Mouse (Mus musculus): ENCODE data around the gene Gp9.

The Gp9 gene

DNA sequence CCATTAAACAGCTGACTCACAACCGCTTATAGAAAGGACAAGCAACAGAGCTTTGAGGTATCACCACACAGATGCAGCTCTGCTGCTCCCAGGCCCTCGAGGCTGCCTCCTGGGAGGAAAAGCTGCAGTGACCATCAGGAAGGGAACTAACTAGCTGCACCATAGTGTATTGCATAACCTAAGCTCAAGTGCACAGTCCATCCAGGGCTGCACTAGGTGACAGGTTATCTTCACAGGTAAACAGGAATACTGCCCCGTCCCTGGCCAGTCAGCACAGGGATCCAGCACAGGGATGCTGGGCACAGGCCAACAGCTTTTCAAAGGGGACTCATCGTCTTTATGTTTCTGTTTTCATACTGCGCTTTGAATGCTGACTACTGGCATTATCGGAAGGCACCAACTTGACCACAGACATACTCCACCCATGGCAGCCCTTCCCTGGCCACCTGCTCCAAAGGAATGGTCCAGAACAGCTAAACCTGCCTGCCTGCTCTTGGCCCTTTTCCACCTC lies 31.8 kb downstream of the Gp9 start:
- DNase-seq (ENCODE audit: low spot score): no peak

DNA sequence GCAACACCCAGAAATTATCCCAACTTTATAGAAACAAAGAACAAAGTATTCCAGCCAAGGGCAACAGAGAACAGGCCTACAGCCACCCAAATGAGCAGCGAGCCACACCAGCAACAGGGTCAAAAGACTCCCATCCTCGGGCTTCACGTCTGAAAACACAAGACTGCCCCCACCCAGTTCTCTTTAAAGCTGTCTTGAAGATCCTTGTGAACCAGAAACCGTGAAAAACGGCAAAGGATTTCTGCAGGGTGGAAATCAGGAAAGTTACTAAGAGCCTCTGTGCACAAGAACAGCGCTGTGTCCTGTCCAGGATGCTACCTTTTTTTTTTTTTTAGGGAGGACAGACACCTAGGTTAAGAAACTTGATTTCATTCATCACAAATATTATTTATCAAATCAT lies 32.4 kb downstream of the Gp9 start:
- no peak for DNase-seq (ENCODE audit: low spot score)

DNA sequence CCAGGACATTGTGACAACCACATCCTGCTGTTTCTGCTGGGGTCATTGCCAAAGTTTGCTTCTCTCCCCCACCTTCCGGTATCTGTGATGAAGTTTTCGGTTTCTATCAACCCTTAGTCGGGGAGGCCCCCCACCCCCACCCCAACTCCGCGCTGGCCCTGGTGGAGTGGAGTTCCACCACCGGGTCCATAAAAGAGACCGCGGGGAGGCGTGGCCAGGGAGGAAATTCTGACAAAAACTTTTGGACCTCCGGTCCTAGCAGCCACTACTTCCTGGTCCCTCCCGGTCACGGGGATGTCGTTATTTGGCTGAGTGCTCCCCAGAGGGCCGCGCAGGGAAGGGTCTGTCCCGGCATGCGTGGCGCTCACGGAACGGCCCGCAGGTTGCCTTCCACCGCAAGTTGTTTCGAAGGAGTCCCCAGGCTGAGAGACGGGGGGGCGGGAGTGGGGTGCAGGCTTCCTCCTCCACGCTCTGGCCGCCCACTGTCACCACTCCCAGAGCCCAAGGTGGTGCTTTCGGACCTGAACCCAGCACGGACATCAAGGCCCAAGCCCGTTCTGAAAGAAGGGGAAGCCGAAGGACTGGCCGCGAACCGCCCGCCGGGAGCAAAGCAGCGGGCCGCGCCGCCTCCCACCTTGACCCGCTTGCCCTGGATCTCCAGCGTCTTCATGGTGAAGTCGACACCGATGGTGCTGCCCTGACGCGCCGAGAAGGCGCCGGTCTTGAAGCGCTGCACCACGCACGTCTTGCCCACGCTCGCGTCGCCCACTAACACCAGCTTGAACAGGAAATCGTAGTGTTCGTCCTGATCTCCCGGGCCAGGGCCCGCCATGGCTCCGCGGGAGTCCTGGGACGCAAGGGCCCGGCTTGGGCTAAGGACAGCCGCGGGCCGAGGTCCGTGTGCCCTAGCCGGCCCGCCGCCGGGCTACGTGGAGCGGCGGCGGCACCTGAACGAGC lies 33.1 kb downstream of the Gp9 start:
- peak; percentile 49 for DNase-seq (ENCODE audit: low spot score)

DNA sequence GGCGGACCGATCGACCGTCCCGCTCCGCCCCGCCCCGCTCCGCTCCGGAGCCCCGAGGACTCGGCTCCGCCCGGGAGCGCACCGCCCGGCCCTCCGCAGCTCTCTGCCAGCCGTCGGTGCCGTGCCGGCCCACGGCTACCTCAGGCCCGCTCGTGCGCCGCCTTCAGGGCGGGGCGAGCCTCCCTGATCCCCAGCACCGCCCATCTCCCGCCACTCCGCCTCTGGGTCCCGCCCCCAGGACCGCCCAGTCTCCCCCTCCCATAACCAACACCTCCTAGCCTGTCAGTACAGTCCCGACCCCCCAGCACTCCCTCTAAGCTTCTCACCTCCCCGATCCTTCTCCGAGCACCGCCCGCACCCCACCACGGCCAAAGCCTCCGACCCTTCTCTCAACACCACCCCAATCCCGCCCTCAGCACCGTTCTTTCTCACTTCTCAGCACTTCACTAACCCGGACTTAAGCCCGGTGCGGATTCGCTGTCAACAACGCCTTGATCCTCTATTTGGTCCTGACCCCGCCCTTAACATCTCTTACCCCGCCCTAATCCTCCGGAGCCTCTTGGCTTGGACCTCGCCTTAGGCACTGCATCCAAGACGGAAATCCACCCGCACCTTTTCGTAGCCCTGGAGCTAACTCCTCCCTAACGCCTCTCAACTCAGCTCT lies 33.9 kb downstream of the Gp9 start, which contains the start of gene Rab43:
Rab43 (minus strand) TSS at position 490 of the 664 bp plus-strand sequence.
- DNase-seq (ENCODE audit: low spot score): peak; percentile 89

DNA sequence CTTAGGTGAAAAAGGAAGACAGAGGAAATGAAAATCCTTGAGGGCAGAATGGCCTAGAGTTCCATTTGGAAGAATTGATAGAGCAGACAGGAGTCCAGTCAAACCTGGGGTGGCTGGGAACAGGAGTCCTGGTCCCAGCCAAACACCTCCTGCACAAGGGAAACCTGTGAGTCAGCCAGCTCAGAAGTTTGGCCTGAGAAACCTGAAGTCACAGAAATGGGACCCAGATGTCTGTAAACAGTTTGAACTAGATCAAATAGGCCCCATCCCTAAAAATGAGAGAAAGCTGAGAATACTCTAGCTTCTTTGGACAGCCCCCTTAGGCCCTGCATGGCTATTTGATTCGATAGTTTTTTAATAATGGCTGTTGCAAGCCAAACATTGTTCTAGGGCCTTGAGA lies 34.8 kb downstream of the Gp9 start:
- no peak for DNase-seq (ENCODE audit: low spot score)

DNA sequence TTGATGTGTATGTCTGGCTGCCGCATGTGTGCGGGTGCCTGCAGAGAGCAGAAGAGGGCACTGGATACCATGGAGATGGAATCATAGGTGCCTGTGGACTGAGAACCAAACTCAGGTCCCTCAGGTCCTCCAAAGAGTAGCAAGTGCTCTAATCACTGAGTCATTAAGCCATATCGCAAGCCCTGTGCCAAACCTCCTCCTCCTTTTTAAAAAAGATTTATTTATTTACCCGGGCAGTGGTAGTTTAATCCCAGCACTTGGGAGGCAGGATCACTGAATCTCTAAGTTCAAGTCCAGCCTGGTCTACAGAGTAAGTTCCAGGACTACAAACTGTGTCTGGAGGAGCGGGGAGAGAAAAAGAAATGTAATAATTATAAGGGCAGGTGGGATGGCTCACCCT lies 36.6 kb downstream of the Gp9 start:
- DNase-seq (ENCODE audit: low spot score): no peak

DNA sequence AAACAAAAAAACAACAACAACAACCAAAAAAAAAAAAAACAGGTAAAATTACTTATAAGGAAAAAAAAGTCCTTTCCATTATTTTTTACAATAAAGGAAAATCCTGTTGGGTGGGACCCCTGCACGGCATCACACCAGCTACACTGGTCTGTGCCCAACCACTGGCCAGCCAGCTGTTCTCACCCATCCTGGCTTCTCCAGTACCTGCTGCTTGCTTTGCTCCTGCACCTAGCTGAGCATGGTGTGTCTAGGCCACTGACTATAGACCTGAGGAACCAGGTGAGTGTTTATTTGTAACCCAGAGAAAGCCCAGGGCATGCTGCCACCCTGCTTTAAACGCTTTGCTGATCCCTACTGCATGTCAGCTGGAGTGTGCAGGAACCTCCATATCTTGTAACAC lies 42.5 kb downstream of the Gp9 start:
- DNase-seq (ENCODE audit: low spot score): no peak

Measured in retina, embryonic 14.5 days (tissue).